Mouse (Mus musculus) G1E (cell line): ENCODE data around the gene Btn1a1.

Experiments
- CTCF ChIP-seq: IDR thresholded peaks from 2 replicates; pipeline ENCODE4 v1.5.1; 2012; ENCODE audit warnings: low read depth, low read length, inconsistent platforms, mixed read lengths
- GATA1 ChIP-seq: IDR thresholded peaks from 2 replicates; pipeline ENCODE4 v1.6.1; 2012; ENCODE audit warnings: borderline replicate concordance, low read length, inconsistent platforms, mixed read lengths
- GATA2 ChIP-seq: IDR thresholded peaks from 2 replicates; pipeline ENCODE4 v1.6.1; 2012; ENCODE audit warnings: low read depth, low read length, inconsistent platforms, borderline replicate concordance
- POLR2AphosphoS5 ChIP-seq: IDR thresholded peaks from 2 replicates; pipeline ENCODE4 v1.6.1; 2012; ENCODE audit warnings: low read depth, low read length, inconsistent platforms; ENCODE audit not compliant: insufficient replicate concordance
- TAL1 ChIP-seq: conservative IDR thresholded peaks from 2 replicates; pipeline ENCODE4 v1.6.1; 2012; ENCODE audit warnings: low read depth, low read length, inconsistent platforms, mixed read lengths

DNA sequence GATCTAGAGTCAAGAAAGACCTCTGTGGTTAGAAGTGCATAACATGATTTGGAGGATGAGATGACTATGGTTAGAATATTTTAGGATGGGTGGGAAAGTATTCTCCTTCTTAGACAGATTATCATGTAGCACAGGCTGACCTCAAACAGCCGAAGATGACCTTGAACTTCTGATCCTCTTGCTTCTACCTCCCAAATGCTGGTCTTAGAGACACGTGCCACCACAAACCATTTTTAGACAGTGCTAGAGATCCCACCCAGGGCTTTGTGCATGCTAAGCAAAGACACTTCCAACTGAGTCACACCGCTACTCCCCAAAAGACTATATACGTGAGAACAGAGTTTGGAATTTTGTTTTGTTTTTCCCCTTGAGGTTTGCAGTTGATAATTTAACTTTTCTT is 3.6 kb downstream of the Btn1a1 start:
- TF ChIP-seq CTCF (no peak), POLR2AphosphoS5 (no peak), GATA1 (no peak), TAL1 (no peak), GATA2 (no peak)
